Mouse (Mus musculus): ENCODE measurements around the gene Cebpg. TPM values are rescaled to one million over a fixed set of nuclear protein-coding genes. Genes with fewer than 3 reads are reported as not detected.

Gene Cebpg
- polyA plus RNA-seq, 1 experiment from 2014 or later = 45.7 TPM

- Histone ChIP-seq H3K27ac (replicated peaks) (no peak overlapping the region), H3K4me1 (no peaks in the 10 kb centered on the region; the same call in 1 of the 2 replicates), H3K36me3 (peaks cover 34% of the 10 kb centered on the region), H3K27me3 (ENCODE audit: low read depth, poor library complexity, severe bottlenecking) (no peaks in the 10 kb centered on the region), H3K4me3 (no peak overlapping the region), H3K9me3 (replicated peaks) (no peaks in the 10 kb centered on the region)
- DNase-seq (ENCODE audit: low spot score) = no peak
- WGBS = 87% methylated on average over 5 of the region's 5 CpGs
Measured at GRCm38 (mm10) chr7:35029228-35029627, 27.1 kb downstream of the Cebpg start.

DNA sequence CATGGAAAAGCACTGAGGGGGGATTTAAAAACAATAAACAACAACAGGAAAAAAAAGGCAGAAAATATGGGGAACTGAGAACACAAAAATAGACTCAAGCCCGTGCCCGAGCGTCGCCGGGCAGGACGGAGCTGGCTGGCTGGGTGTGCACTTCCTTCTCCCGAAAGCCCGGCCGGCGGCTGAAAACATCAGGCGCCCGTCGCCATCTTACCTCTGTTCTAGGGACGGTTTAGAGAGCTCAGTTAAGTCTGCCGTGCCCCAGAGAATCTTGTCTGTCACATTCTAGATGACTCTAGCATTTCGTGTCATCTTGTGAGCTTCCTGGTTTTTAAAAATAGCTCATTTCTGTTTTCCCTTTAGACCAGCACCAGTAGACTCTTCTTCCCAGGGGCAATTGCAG, 27.8 kb downstream of the Cebpg start:
- H3K4me3 ChIP-seq = no peak overlapping the region
- H3K36me3 ChIP-seq = peaks cover 31% of the 10 kb centered on the region
- H3K4me1 ChIP-seq = no peaks in the 10 kb centered on the region; the same call in 1 of the 2 replicates
- H3K27ac ChIP-seq (replicated peaks) = no peak overlapping the region
- no peaks in the 10 kb centered on the region for H3K9me3 ChIP-seq (replicated peaks)
- no peaks in the 10 kb centered on the region for H3K27me3 ChIP-seq (ENCODE audit: low read depth, poor library complexity, severe bottlenecking)
- 92% methylated on average over 16 of the region's 16 CpGs for WGBS
- DNase-seq (ENCODE audit: low spot score) = no peak

- no peaks in the 10 kb centered on the region for H3K9me3 ChIP-seq (replicated peaks)
- 88% methylated on average over 9 of the region's 9 CpGs for WGBS
- H3K4me1 ChIP-seq = no peaks in the 10 kb centered on the region; the same call in 1 of the 2 replicates
- H3K36me3 ChIP-seq = peaks cover 28% of the 10 kb centered on the region
- DNase-seq (ENCODE audit: low spot score) = no peak
- H3K27ac ChIP-seq (replicated peaks) = no peak overlapping the region
- H3K4me3 ChIP-seq = no peak overlapping the region
- no peaks in the 10 kb centered on the region for H3K27me3 ChIP-seq (ENCODE audit: low read depth, poor library complexity, severe bottlenecking)
Measured at GRCm38 (mm10) chr7:35027801-35028420, 28.5 kb downstream of the Cebpg start.

- H3K4me1 ChIP-seq = no peaks in the 10 kb centered on the region; the same call in 1 of the 2 replicates
- peak; percentile 45 for DNase-seq (ENCODE audit: low spot score)
- no peak overlapping the region for H3K4me3 ChIP-seq
- no peaks in the 10 kb centered on the region for H3K27me3 ChIP-seq (ENCODE audit: low read depth, poor library complexity, severe bottlenecking)
- WGBS = 77% methylated on average over 3 of the region's 3 CpGs
- H3K27ac ChIP-seq (replicated peaks) = no peak overlapping the region; the same call in 1 of the 2 replicates
- H3K9me3 ChIP-seq (replicated peaks) = no peaks in the 10 kb centered on the region
- peaks cover 21% of the 10 kb centered on the region for H3K36me3 ChIP-seq
Measured at GRCm38 (mm10) chr7:35026838-35027291, 29.5 kb downstream of the Cebpg start.

DNA sequence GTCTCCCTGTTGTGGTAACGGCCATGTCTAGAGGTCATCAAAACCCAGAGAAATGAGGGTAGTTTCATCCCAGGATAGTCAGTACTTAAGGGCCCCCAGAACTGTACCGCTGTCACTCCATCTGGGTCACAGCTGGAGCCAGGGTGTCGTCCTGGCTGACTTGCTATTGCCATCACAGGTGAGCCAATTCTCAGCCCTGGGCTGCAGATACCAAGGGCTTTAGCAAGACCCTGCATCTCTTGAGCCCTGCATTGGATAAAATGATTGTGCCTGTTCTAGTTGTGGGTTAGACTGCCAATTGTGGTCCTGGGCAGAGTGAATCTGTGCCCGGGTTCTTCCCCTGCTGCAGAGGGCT, 30.1 kb downstream of the Cebpg start:
- Histone ChIP-seq H3K36me3 (peaks cover 14% of the 10 kb centered on the region), H3K9me3 (replicated peaks) (no peaks in the 10 kb centered on the region), H3K4me3 (no peak overlapping the region), H3K27ac (replicated peaks) (no peak overlapping the region), H3K4me1 (no peaks in the 10 kb centered on the region; the same call in 1 of the 2 replicates), H3K27me3 (ENCODE audit: low read depth, poor library complexity, severe bottlenecking) (no peaks in the 10 kb centered on the region)
- DNase-seq (ENCODE audit: low spot score) = no peak
- 86% methylated on average over 4 of the region's 4 CpGs for WGBS

GRCm38 (mm10) chr7:35025409-35026275, 30.7 kb downstream of the Cebpg start:
- Histone ChIP-seq H3K4me3 (no peak overlapping the region), H3K27ac (replicated peaks) (no peak overlapping the region), H3K4me1 (no peaks in the 10 kb centered on the region; the same call in 1 of the 2 replicates), H3K27me3 (ENCODE audit: low read depth, poor library complexity, severe bottlenecking) (no peaks in the 10 kb centered on the region), H3K36me3 (peaks cover 13% of the 10 kb centered on the region), H3K9me3 (replicated peaks) (no peaks in the 10 kb centered on the region)
- DNase-seq (ENCODE audit: low spot score) = peak; percentile 78
- WGBS = 37% methylated on average over 5 of the region's 5 CpGs

DNA sequence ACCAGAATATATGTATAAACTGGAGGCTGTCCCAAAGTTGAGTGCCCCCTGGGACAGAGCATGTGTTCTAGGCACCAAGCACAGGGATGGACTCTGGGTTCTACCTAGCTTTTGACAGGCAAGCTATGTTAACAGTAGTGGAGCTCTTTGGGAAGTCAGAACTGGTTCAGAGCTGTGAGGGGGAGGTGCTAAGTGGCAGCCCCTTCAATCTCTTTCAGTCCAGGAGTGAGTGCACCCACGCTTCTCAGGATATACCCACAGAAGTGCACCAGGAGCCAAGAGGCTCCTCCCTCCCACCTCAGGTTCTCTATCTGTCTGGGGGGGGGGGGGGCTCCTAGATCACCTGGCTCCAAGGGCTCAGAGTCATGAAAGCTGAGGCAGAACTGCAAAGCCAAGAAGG, 31.9 kb downstream of the Cebpg start:
- no peak for DNase-seq (ENCODE audit: low spot score)
- H3K4me1 ChIP-seq = no peaks in the 10 kb centered on the region; the same call in 1 of the 2 replicates
- no peak overlapping the region for H3K27ac ChIP-seq (replicated peaks)
- no peaks in the 10 kb centered on the region for H3K27me3 ChIP-seq (ENCODE audit: low read depth, poor library complexity, severe bottlenecking)
- peaks cover 6% of the 10 kb centered on the region; the same call in 1 of the 2 replicates for H3K36me3 ChIP-seq
- H3K9me3 ChIP-seq (replicated peaks) = no peaks in the 10 kb centered on the region
- no peak overlapping the region for H3K4me3 ChIP-seq
- WGBS = 81% methylated on average over 1 of the region's 1 CpGs

DNA sequence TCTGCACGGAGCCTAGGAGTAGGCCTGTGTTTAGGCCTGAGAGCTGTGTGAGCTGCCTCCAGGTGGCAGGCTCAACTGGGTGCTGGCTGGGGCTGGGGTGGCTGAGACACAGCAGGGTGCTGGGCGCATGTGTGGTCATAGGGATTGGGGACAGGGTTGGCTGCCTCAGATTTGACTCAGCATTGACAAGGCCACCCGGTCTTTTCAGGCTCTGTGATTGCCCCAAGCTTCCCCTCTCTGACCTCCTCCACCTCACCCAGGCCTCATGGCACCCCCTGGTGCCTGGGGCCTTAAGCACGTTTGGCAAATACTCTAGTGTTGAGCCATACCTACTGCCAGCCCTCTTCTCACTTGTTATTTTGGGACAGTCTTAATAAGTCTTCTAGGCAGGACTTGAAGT, 33.1 kb downstream of the Cebpg start:
- Histone ChIP-seq H3K27ac (replicated peaks) (no peak overlapping the region), H3K4me3 (no peak overlapping the region), H3K4me1 (no peaks in the 10 kb centered on the region; the same call in 1 of the 2 replicates), H3K36me3 (peaks cover 6% of the 10 kb centered on the region; the same call in 1 of the 2 replicates), H3K9me3 (replicated peaks) (no peaks in the 10 kb centered on the region), H3K27me3 (ENCODE audit: low read depth, poor library complexity, severe bottlenecking) (no peaks in the 10 kb centered on the region)
- DNase-seq (ENCODE audit: low spot score) = no peak
- WGBS = 86% methylated on average over 4 of the region's 4 CpGs

GRCm38 (mm10) chr7:35021365-35021764, 35.0 kb downstream of the Cebpg start:
- Histone ChIP-seq H3K4me1 (no peaks in the 10 kb centered on the region), H3K9me3 (replicated peaks) (no peaks in the 10 kb centered on the region), H3K27me3 (ENCODE audit: low read depth, poor library complexity, severe bottlenecking) (no peaks in the 10 kb centered on the region), H3K27ac (replicated peaks) (no peak overlapping the region), H3K4me3 (no peak overlapping the region), H3K36me3 (peaks cover 6% of the 10 kb centered on the region; the same call in 1 of the 2 replicates)
- DNase-seq (ENCODE audit: low spot score) = no peak
- 89% methylated on average over 10 of the region's 10 CpGs for WGBS

- H3K9me3 ChIP-seq (replicated peaks) = no peaks in the 10 kb centered on the region
Measured at GRCm38 (mm10) chr7:35015252-35015651, 41.1 kb downstream of the Cebpg start.

GRCm38 (mm10) chr7:35013228-35013627, 43.1 kb downstream of the Cebpg start:
- H3K27me3 ChIP-seq (ENCODE audit: low read depth, poor library complexity, severe bottlenecking) = no peaks in the 10 kb centered on the region
- no peak overlapping the region for H3K27ac ChIP-seq (replicated peaks)
- no peaks in the 10 kb centered on the region for H3K4me1 ChIP-seq
- no peaks in the 10 kb centered on the region for H3K9me3 ChIP-seq (replicated peaks)
- 81% methylated on average over 9 of the region's 9 CpGs for WGBS
- no peaks in the 10 kb centered on the region for H3K36me3 ChIP-seq
- H3K4me3 ChIP-seq = no peak overlapping the region
- DNase-seq (ENCODE audit: low spot score) = no peak

More at GRCm38 (mm10) chr7:35015252-35015651, 41.1 kb downstream of the Cebpg start:
- Histone ChIP-seq H3K36me3 (no peaks in the 10 kb centered on the region), H3K4me3 (no peak overlapping the region), H3K27ac (replicated peaks) (no peak overlapping the region), H3K27me3 (ENCODE audit: low read depth, poor library complexity, severe bottlenecking) (no peaks in the 10 kb centered on the region), H3K4me1 (no peaks in the 10 kb centered on the region)
- 86% methylated on average over 2 of the region's 2 CpGs for WGBS
- no peak for DNase-seq (ENCODE audit: low spot score)

GRCm38 (mm10) chr7:35006661-35007060, 49.7 kb downstream of the Cebpg start:
- Histone ChIP-seq H3K9me3 (replicated peaks) (no peaks in the 10 kb centered on the region), H3K27ac (replicated peaks) (no peak overlapping the region), H3K36me3 (no peaks in the 10 kb centered on the region; the same call in 1 of the 2 replicates), H3K27me3 (ENCODE audit: low read depth, poor library complexity, severe bottlenecking) (no peaks in the 10 kb centered on the region), H3K4me1 (peaks cover 21% of the 10 kb centered on the region), H3K4me3 (no peak overlapping the region)
- DNase-seq (ENCODE audit: low spot score) = no peak
- WGBS = 93% methylated on average over 7 of the region's 7 CpGs

Data from midbrain, embryonic 10.5 days (tissue).